Mouse (Mus musculus) heart, embryonic 15.5 days (tissue): ENCODE data around the gene Rpl31. TPM values are rescaled to one million over a fixed set of nuclear protein-coding genes. Genes with fewer than 3 reads are reported as not detected.

ENCODE experiments used
- ATAC-seq: fragments of 200-750 bp; cut with Nextera tagmentation; replicated peaks from 2 replicates; pipeline ENCODE4 v1.8.0; 2017; ENCODE audit warnings: low read depth, moderate TSS enrichment; ENCODE audit not compliant: insufficient number of reproducible peaks, insufficient read depth, low FRiP score
- H3K27ac ChIP-seq: fragments of 300-500 bp; sonication (generic); 2 replicates; pipeline ENCODE4 v1.5.1; 2015; ENCODE audit warnings: mild to moderate bottlenecking, inconsistent platforms
- H3K27me3 ChIP-seq: fragments of 300-500 bp; sonication (generic); 2 replicates; pipeline ENCODE4 v1.6.1; 2015; ENCODE audit warnings: inconsistent platforms
- H3K36me3 ChIP-seq: fragments of 300-500 bp; sonication (generic); 2 replicates; pipeline ENCODE4 v1.6.1; 2015; ENCODE audit warnings: mild to moderate bottlenecking, inconsistent platforms
- H3K4me1 ChIP-seq: fragments of 300-500 bp; sonication (generic); replicated peaks from 2 replicates; pipeline ENCODE4 v1.6.1; 2015; ENCODE audit warnings: inconsistent platforms
- H3K4me2 ChIP-seq: fragments of 300-500 bp; sonication (generic); 2 replicates; pipeline ENCODE4 v1.6.1; 2015; ENCODE audit warnings: inconsistent platforms, mild to moderate bottlenecking, moderate library complexity
- H3K4me3 ChIP-seq: fragments of 300-500 bp; sonication (generic); 2 replicates; pipeline ENCODE4 v1.5.1; 2015; ENCODE audit warnings: mild to moderate bottlenecking, inconsistent platforms
- H3K9ac ChIP-seq: fragments of 300-500 bp; sonication (generic); 2 replicates; pipeline ENCODE4 v1.6.1; 2015; ENCODE audit warnings: mild to moderate bottlenecking, inconsistent platforms
- H3K9me3 ChIP-seq: fragments of 300-500 bp; sonication (generic); replicated peaks from 2 replicates; pipeline ENCODE4 v1.6.1; 2016; ENCODE audit warnings: inconsistent platforms
- WGBS: fragments of 180-500 bp; shearing (Covaris S2); methylation state at CpG from one replicate; pipeline ENCODE4 v1.1.7; 2015; ENCODE audit warnings: mixed read lengths; 5-methylcytosine and 5-hydroxymethylcytosine counted together
- polyA plus RNA-seq: library from polyadenylated mRNA; unstranded; fragments of >200 nt; fragmentation: Nextera tagmentation; extraction: Ambion mirVana; gene quantifications from 2 replicates; pipeline ENCODE4 v1.2.1, GENCODE M21; 2015

Rpl31 gene
- polyA plus RNA-seq, 1 experiment from 2014 or later = 324 TPM

DNA sequence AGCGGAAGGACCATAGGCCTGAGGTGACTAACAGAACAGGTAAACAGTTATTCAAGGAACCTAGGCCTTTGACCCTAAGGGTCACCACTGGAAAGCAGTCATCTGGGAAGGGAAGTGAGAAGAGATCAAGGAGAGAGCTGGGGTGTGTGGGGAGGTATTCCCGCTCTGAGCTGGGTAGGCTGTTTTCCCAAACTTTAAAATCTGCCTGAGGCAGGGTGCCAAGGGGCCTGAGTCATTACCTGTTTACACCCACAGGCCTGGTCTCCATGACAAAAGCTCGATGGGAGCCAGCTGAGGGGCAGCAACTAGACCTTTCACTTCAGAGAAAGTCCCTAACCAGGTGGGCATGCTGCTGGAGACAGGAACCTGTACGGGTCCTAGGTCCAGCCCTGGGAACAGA is 31.6 kb downstream of the Rpl31 start:
- no peaks in the 10 kb centered on the region for H3K9me3 ChIP-seq
- H3K27ac ChIP-seq = no peak overlapping the region
- no peak overlapping the region for H3K4me2 ChIP-seq
- H3K36me3 ChIP-seq = peaks cover 11% of the 10 kb centered on the region; the same call in 1 of the 2 replicates
- H3K4me1 ChIP-seq = 0 out of 2 replicates have a peak, but pooled peaks cover 2% of the 10 kb centered on the region
- WGBS = 67% methylated on average over 4 of the region's 4 CpGs
- no peak overlapping the region for H3K9ac ChIP-seq
- no peaks in the 10 kb centered on the region for H3K27me3 ChIP-seq
- ATAC-seq = no peak
- no peak overlapping the region for H3K4me3 ChIP-seq

DNA sequence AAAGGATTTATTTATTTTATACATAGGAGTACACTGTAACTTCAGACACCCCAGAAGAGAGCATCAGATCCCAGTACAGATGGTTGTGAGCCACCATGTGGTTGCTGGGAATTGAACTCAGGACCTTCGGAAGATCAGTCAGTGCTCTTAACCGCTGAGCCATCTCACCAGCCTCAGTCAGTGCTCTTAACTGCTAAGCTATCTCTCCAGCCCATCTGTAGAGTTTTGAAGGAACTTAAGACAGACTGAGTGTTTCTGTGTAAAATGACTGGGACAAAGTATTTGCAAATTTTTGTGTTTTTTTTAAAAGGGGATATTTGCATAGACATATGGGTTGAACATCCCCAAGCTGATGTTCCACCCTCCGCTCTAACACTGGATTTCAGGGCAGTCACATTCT is 32.5 kb downstream of the Rpl31 start:
- no peak for ATAC-seq
- Histone ChIP-seq H3K36me3 (peaks cover 11% of the 10 kb centered on the region; the same call in 1 of the 2 replicates), H3K9me3 (no peaks in the 10 kb centered on the region), H3K4me1 (0 out of 2 replicates have a peak, but pooled peaks cover 2% of the 10 kb centered on the region), H3K27ac (no peak overlapping the region), H3K9ac (no peak overlapping the region), H3K4me3 (no peak overlapping the region), H3K4me2 (no peak overlapping the region), H3K27me3 (no peaks in the 10 kb centered on the region)
- 88% methylated on average over 3 of the region's 3 CpGs for WGBS

DNA sequence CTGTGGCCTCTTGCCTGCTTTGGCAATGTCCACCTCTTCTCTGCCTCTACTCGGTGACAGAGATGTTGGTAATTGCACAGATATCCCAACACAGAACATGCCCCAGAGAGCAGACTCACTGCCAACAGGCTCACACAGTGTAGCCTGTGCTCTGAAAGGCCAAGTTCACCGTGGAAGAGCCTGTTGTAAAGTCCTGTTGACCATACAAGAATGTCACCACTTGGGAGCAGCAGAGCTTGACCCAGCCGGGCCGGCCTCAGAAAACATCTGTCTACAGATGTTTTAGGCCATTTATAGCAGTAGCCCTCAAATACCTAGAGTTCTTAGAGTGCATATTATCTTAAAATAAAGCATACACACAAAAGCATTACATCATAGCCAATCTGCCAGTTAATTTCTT is 39.5 kb downstream of the Rpl31 start:
- H3K4me1 ChIP-seq = peaks cover 6% of the 10 kb centered on the region
- ATAC-seq = no peak
- no peak overlapping the region for H3K4me2 ChIP-seq
- WGBS = 42% methylated on average over 4 of the region's 4 CpGs
- H3K9me3 ChIP-seq = no peaks in the 10 kb centered on the region
- no peak overlapping the region for H3K27ac ChIP-seq
- H3K27me3 ChIP-seq = no peaks in the 10 kb centered on the region
- no peak overlapping the region for H3K4me3 ChIP-seq
- no peaks in the 10 kb centered on the region; the same call in 1 of the 2 replicates for H3K36me3 ChIP-seq
- H3K9ac ChIP-seq = no peak overlapping the region

GRCm38 (mm10) chr1:39408123-39408522 is 40.5 kb downstream of the Rpl31 start:
- ATAC-seq = no peak
- WGBS = 80% methylated on average over 6 of the region's 6 CpGs

DNA sequence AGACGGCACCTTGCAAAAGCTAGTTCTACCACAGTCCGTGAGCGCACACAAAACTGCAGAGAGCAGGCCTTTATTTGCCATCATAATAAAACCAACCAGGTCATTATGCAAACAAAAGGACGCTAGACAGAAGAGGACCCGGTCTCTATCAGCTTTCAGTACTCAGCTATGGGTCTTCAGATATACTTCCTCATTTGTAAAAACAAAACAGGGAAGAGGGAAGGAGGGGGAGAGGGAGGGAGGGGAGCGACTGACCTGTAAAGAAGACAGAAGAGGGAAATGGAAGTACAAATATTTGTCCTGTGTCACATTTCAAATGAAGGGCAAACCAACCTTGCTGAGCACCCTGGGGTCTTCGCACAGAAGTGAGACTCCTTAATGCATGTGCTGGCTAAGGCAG is 41.0 kb downstream of the Rpl31 start:
- ATAC-seq = no peak
- H3K27ac ChIP-seq = no peak overlapping the region
- H3K27me3 ChIP-seq = no peaks in the 10 kb centered on the region
- no peaks in the 10 kb centered on the region for H3K36me3 ChIP-seq
- no peak overlapping the region for H3K9ac ChIP-seq
- H3K4me3 ChIP-seq = no peak overlapping the region
- peaks cover 6% of the 10 kb centered on the region for H3K4me1 ChIP-seq
- H3K9me3 ChIP-seq = no peaks in the 10 kb centered on the region
- WGBS = 66% methylated on average over 7 of the region's 7 CpGs
- H3K4me2 ChIP-seq = no peak overlapping the region

More at GRCm38 (mm10) chr1:39408123-39408522, 40.5 kb downstream of the Rpl31 start:
- Histone ChIP-seq H3K4me3 (no peak overlapping the region), H3K9me3 (no peaks in the 10 kb centered on the region), H3K27me3 (no peaks in the 10 kb centered on the region), H3K4me1 (peaks cover 6% of the 10 kb centered on the region), H3K9ac (no peak overlapping the region), H3K4me2 (no peak overlapping the region), H3K36me3 (no peaks in the 10 kb centered on the region), H3K27ac (no peak overlapping the region)

GRCm38 (mm10) chr1:39410085-39410821 is 42.6 kb downstream of the Rpl31 start:
- no peaks in the 10 kb centered on the region for H3K27me3 ChIP-seq
- peak overlapping the region; percentile 44; the same call in 1 of the 2 replicates for H3K27ac ChIP-seq
- H3K4me3 ChIP-seq = no peak overlapping the region
- H3K9me3 ChIP-seq = no peaks in the 10 kb centered on the region
- no peaks in the 10 kb centered on the region for H3K36me3 ChIP-seq
- peaks cover 6% of the 10 kb centered on the region for H3K4me1 ChIP-seq
- WGBS = 80% methylated on average over 19 of the region's 19 CpGs
- H3K4me2 ChIP-seq = no peak overlapping the region
- H3K9ac ChIP-seq = no peak overlapping the region
- ATAC-seq = 0 out of 2 replicates have a peak, but pooled peaks have one; percentile 23

GRCm38 (mm10) chr1:39417817-39418216 is 50.2 kb downstream of the Rpl31 start:
- 9% methylated on average over 12 of the region's 12 CpGs for WGBS
- H3K9ac ChIP-seq = no peak overlapping the region

DNA sequence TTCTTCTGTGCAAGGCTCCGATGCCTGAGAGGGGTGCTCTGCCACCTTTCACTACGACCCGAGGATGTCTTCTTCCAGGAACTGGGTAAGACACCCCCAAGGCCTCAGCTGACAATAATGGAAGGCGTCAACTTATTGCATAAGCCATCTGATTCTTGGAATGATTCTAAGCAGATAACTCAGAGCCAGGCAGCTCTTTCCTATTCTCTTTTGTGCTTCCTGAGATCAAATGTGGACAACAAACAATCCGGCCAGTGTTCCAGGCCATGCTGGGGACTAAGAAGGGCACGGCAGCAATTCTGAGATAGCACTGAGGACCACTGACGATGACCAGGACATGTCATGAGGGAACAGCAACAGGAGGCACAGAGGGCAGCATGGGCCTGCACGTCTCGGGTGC is 51.2 kb downstream of the Rpl31 start:
- ATAC-seq = no peak
- Histone ChIP-seq H3K4me1 (peaks cover 12% of the 10 kb centered on the region), H3K9ac (no peak overlapping the region), H3K9me3 (no peaks in the 10 kb centered on the region), H3K4me2 (no peak overlapping the region), H3K4me3 (no peak overlapping the region), H3K27ac (peak overlapping the region; percentile 20), H3K36me3 (no peaks in the 10 kb centered on the region), H3K27me3 (no peaks in the 10 kb centered on the region)
- 63% methylated on average over 9 of the region's 9 CpGs for WGBS

More at GRCm38 (mm10) chr1:39417817-39418216, 50.2 kb downstream of the Rpl31 start:
- Histone ChIP-seq H3K27me3 (no peaks in the 10 kb centered on the region), H3K9me3 (no peaks in the 10 kb centered on the region), H3K4me2 (peak overlapping the region; percentile 29; the same call in 1 of the 2 replicates), H3K4me3 (no peak overlapping the region), H3K4me1 (peaks cover 12% of the 10 kb centered on the region), H3K27ac (peak overlapping the region; percentile 78), H3K36me3 (no peaks in the 10 kb centered on the region)
- peak; percentile 77 for ATAC-seq

- Histone ChIP-seq H3K4me1 (peaks cover 12% of the 10 kb centered on the region), H3K4me2 (no peak overlapping the region), H3K36me3 (no peaks in the 10 kb centered on the region), H3K27ac (no peak overlapping the region), H3K4me3 (no peak overlapping the region), H3K27me3 (no peaks in the 10 kb centered on the region), H3K9me3 (no peaks in the 10 kb centered on the region), H3K9ac (no peak overlapping the region)
- WGBS = 85% methylated on average over 6 of the region's 6 CpGs
- no peak for ATAC-seq
Observed at GRCm38 (mm10) chr1:39420987-39421386, 53.3 kb downstream of the Rpl31 start.

Other genes with a start within 250 kb of the Rpl31 start
- 2.4 and 2.5 TPM in 2 replicates for gene Npas2, start 174.1 kb upstream of the Rpl31 start, polyA plus RNA-seq
- gene Tbc1d8, start 110.9 kb downstream of the Rpl31 start, polyA plus RNA-seq = 10.4 and 12.8 TPM in 2 replicates
- gene Cnot11, start 167.2 kb downstream of the Rpl31 start, polyA plus RNA-seq = 13.3 and 15.2 TPM in 2 replicates
- gene Rnf149, start 209.6 kb downstream of the Rpl31 start, polyA plus RNA-seq = 11.6 and 15.5 TPM in 2 replicates